Mouse (Mus musculus) liver, embryonic 16.5 days (tissue): ENCODE measurements around the gene Hsf4. TPM values are rescaled to one million over a fixed set of nuclear protein-coding genes. Genes with fewer than 3 reads are reported as not detected.
A peak's percentile ranks its signal among the peaks of the same experiment; 100 is the strongest.

Experiments
- ATAC-seq: fragments of 200-750 bp; cut with Nextera tagmentation; 2 replicates; pipeline ENCODE4 v1.8.0; 2017; ENCODE audit warnings: low read depth, mild to moderate bottlenecking, moderate number of reproducible peaks, moderate library complexity
- H3K27ac ChIP-seq: fragments of 300-500 bp; sonication (generic); 2 replicates; pipeline ENCODE4 v1.5.1; 2014; ENCODE audit warnings: mild to moderate bottlenecking, low read length
- H3K27me3 ChIP-seq: fragments of 300-500 bp; sonication (generic); 2 replicates; pipeline ENCODE4 v1.6.1; 2014; ENCODE audit warnings: low read depth, low read length, mixed read lengths; ENCODE audit not compliant: control insufficient read depth, insufficient read depth
- H3K36me3 ChIP-seq: fragments of 300-500 bp; sonication (generic); 2 replicates; pipeline ENCODE4 v1.6.1; 2014; ENCODE audit warnings: mild to moderate bottlenecking; ENCODE audit not compliant: control insufficient read depth, insufficient read depth
- H3K4me1 ChIP-seq: fragments of 300-500 bp; sonication (generic); 2 replicates; pipeline ENCODE4 v1.6.1; 2014; ENCODE audit warnings: low read depth, low read length, mixed read lengths; ENCODE audit not compliant: control insufficient read depth
- H3K4me2 ChIP-seq: fragments of 300-500 bp; sonication (generic); 2 replicates; pipeline ENCODE4 v1.6.1; 2014; ENCODE audit warnings: low read depth, low read length, mixed read lengths
- H3K4me3 ChIP-seq: fragments of 300-500 bp; sonication (generic); 2 replicates; pipeline ENCODE4 v1.5.1; 2014; ENCODE audit warnings: low read depth, mild to moderate bottlenecking, low read length
- H3K9ac ChIP-seq: fragments of 300-500 bp; sonication (generic); 2 replicates; pipeline ENCODE4 v1.6.1; 2014; ENCODE audit warnings: low read depth, low read length
- H3K9me3 ChIP-seq: fragments of 300-500 bp; sonication (generic); replicated peaks from 2 replicates; pipeline ENCODE4 v1.6.1; 2016; ENCODE audit warnings: low read length; ENCODE audit not compliant: control insufficient read depth
- WGBS: fragments of 180-500 bp; shearing (Covaris S2); extraction: QIAGEN DNeasy Blood & Tissue Kit; methylation state at CpG from one replicate; pipeline ENCODE4 v1.1.7; 2014; ENCODE audit not compliant: insufficient replicate concordance; 5-methylcytosine and 5-hydroxymethylcytosine counted together
- polyA plus RNA-seq: library from polyadenylated mRNA; unstranded; fragments of >200 nt; fragmentation: Nextera tagmentation; extraction: Ambion mirVana; gene quantifications from 2 replicates; pipeline ENCODE4 v1.2.1, GENCODE M21; 2015

Hsf4 gene
- polyA plus RNA-seq, 1 experiment from 2014 or later: 0.08 TPM

- H3K4me1 ChIP-seq: peaks cover 23% of the 10 kb centered on the region
- H3K36me3 ChIP-seq: peaks cover 6% of the 10 kb centered on the region
- H3K27ac ChIP-seq: no peak overlapping the region
- WGBS: 60% methylated on average over 11 of the region's 11 CpGs
- ATAC-seq: no peak
- no peak overlapping the region for H3K9ac ChIP-seq
- H3K27me3 ChIP-seq: peaks cover 6% of the 10 kb centered on the region
- H3K9me3 ChIP-seq: no peaks in the 10 kb centered on the region
- H3K4me3 ChIP-seq: peak overlapping the region; percentile 0; the same call in 1 of the 2 replicates
- no peak overlapping the region for H3K4me2 ChIP-seq
Measured at GRCm38 (mm10) chr8:105295256-105295655, 25.7 kb downstream of the Hsf4 start.

- Histone ChIP-seq H3K27ac (peak within 1 kb of the TSS; percentile 86), H3K4me1 (peaks cover 19% of the 10 kb centered on the region), H3K27me3 (no peaks in the 10 kb centered on the region), H3K4me2 (peak within 1 kb of the TSS; percentile 80), H3K9me3 (no peaks in the 10 kb centered on the region), H3K9ac (peak within 1 kb of the TSS; percentile 98), H3K36me3 (peaks cover 13% of the 10 kb centered on the region), H3K4me3 (peak within 1 kb of the TSS; percentile 97)
- 23% methylated on average over 11 of the region's 11 CpGs for WGBS
- ATAC-seq: no peak
Measured at GRCm38 (mm10) chr8:105295895-105296573, 26.4 kb downstream of the Hsf4 start, which contains the start of gene Exoc3l. Exoc3l (minus strand) TSS chr8:105296101.

DNA sequence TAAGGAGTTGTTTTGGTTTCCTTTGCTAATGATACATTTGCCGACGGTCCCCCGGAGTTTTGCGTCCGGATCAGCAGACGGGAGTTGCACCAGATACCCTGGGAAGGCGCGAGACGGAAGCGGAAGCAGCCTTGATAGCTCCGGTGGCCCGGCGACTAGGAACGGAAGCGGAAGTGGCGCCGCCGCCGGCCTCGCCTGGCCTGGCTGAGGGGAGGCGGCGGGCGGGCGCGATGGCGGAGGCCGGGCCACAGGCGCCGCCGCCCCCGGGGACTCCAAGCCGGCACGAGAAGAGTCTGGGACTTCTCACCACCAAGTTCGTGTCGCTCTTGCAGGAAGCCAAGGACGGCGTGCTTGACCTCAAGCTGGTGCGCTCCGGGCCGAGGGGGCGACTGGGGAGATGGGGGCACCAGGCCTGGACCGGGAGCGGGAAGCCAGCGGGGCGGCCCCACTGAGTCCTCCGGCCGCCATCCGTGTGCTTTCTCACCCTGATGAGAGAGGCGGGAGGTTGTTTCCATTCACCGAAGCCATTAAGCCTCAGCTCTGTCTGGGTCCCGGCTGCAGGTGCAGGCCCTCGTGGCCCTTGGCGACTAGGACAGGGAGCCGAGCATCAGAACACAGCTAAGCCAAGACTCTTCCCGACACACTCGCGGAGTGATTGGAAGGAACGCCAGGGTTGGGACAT lies 28.1 kb downstream of the Hsf4 start, which contains the start of gene E2f4:
E2f4 (plus strand) TSS at position 153 of the 682 bp plus-strand sequence.
- Histone ChIP-seq H3K4me3 (peak within 1 kb of the TSS; percentile 97), H3K4me1 (peaks cover 28% of the 10 kb centered on the region), H3K9me3 (no peaks in the 10 kb centered on the region), H3K27me3 (no peaks in the 10 kb centered on the region), H3K4me2 (peak within 1 kb of the TSS; percentile 80), H3K27ac (peak within 1 kb of the TSS; percentile 86), H3K36me3 (peaks cover 29% of the 10 kb centered on the region), H3K9ac (peak within 1 kb of the TSS; percentile 98)
- peak; percentile 66 for ATAC-seq
- under 1% methylated on average over 52 of the region's 58 CpGs for WGBS

- H3K27ac ChIP-seq: peak overlapping the region; percentile 86
- peaks cover 38% of the 10 kb centered on the region for H3K4me1 ChIP-seq
- H3K4me2 ChIP-seq: peak overlapping the region; percentile 80
- peak overlapping the region; percentile 97 for H3K4me3 ChIP-seq
- peaks cover 37% of the 10 kb centered on the region for H3K36me3 ChIP-seq
- H3K9ac ChIP-seq: peak overlapping the region; percentile 98
- ATAC-seq: 0 out of 2 replicates have a peak, but pooled peaks have one; percentile 4
- no peaks in the 10 kb centered on the region for H3K27me3 ChIP-seq
- H3K9me3 ChIP-seq: no peaks in the 10 kb centered on the region
- WGBS: 18% methylated on average over 18 of the region's 18 CpGs
Measured at GRCm38 (mm10) chr8:105298351-105299252, 29.0 kb downstream of the Hsf4 start.

DNA sequence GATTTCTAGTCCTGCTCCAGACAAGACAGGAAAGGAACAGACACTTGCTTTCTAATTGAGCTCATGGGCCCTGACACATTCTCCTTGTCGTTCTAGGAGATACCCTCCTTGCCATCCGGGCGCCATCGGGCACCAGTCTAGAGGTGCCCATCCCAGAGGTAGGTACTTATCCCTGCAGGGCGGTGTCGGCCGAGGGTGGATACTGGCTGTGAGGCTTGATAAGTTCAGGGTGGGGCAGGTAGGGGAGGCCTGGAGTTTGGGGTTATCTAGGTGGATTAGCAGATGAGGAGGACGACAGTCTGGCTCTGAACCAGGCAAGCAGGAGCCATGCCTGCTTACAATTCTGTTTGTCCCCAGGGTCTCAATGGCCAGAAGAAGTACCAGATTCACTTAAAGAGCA lies 30.4 kb downstream of the Hsf4 start:
- ATAC-seq: peak; percentile 94
- Histone ChIP-seq H3K4me1 (peaks cover 51% of the 10 kb centered on the region), H3K9me3 (no peaks in the 10 kb centered on the region), H3K4me2 (peak overlapping the region; percentile 83), H3K36me3 (peaks cover 50% of the 10 kb centered on the region), H3K9ac (peak overlapping the region; percentile 98), H3K27ac (peak overlapping the region; percentile 86), H3K4me3 (peak overlapping the region; percentile 97), H3K27me3 (no peaks in the 10 kb centered on the region)
- WGBS: 30% methylated on average over 8 of the region's 8 CpGs

- WGBS: 56% methylated on average over 8 of the region's 8 CpGs
- H3K4me1 ChIP-seq: peaks cover 61% of the 10 kb centered on the region
- H3K9me3 ChIP-seq: no peaks in the 10 kb centered on the region
Measured at GRCm38 (mm10) chr8:105303396-105303795, 33.8 kb downstream of the Hsf4 start.

DNA sequence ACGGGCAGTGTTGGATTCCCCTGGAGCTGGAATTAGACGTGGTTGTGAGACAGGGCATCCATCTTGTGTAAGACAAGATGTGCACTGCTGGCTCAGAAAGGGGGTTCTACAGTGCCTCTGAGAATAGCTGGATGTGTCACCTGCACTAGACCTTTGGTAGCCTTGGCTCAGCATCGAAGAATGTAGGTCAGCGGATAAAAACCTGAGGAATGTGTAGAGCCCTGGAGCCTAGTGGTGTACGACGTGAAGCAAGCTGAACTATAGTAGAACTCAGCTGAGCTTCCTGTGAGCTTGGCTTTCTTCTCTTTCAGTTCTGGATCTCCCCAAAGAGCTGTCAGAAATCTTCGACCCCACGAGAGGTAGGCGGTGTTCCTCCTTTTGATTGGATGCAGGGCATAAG lies 34.3 kb downstream of the Hsf4 start:
- ATAC-seq: no peak
- Histone ChIP-seq H3K4me3 (no peak overlapping the region), H3K4me1 (peaks cover 56% of the 10 kb centered on the region), H3K27ac (peak overlapping the region; percentile 60), H3K36me3 (peaks cover 69% of the 10 kb centered on the region), H3K9me3 (no peaks in the 10 kb centered on the region), H3K27me3 (no peaks in the 10 kb centered on the region), H3K4me2 (0 out of 2 replicates have a peak overlapping the region, but pooled peaks have one; percentile 8), H3K9ac (no peak overlapping the region)
- WGBS: 86% methylated on average over 9 of the region's 9 CpGs

More at GRCm38 (mm10) chr8:105303396-105303795, 33.8 kb downstream of the Hsf4 start:
- Histone ChIP-seq H3K4me2 (peak overlapping the region; percentile 83; the same call in 1 of the 2 replicates), H3K4me3 (no peak overlapping the region), H3K9ac (no peak overlapping the region), H3K27ac (peak overlapping the region; percentile 60), H3K27me3 (no peaks in the 10 kb centered on the region), H3K36me3 (peaks cover 69% of the 10 kb centered on the region)
- ATAC-seq: no peak

DNA sequence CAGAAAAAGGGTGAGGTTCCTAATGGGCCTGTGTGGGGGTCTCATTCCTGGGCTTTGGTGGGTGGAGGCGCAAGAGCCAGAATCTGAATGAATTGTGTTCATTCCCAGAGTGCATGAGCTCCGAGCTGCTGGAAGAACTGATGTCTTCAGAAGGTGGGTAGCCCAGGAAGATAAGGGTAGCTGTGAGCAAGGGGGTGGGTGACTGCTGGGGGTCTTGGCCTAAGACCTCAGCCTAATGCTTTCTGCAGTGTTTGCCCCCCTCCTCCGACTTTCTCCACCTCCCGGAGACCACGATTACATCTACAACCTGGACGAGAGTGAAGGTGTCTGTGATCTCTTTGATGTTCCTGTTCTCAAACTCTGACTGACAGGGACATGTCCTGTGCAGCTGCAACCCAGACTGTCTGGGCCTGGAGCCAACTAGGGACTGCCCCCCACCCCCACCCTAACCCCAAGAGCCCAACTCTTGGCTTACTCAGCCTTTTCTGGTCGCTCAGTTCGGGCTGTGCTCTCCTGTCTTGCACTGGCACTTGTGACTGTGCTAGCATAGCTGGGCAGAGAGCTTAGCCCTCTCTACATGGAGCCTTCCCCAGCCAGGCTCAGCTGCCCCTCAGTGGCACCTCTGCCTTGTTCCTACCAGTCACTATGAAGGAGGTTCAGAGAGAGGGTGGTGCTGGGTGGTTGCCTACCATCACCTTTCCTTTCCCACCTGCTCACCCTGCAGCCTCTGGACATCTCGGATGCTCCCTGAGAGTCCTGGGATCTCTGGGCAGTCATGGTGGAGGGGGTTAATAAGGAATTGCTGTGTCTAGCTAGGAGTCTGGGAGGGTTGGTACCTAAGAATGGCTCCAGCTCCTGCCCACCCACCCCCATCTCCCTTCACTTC lies 35.0 kb downstream of the Hsf4 start:
- no peaks in the 10 kb centered on the region for H3K9me3 ChIP-seq
- H3K9ac ChIP-seq: no peak overlapping the region
- H3K27me3 ChIP-seq: no peaks in the 10 kb centered on the region
- no peak overlapping the region for H3K4me3 ChIP-seq
- no peak for ATAC-seq
- H3K36me3 ChIP-seq: peaks cover 74% of the 10 kb centered on the region
- H3K4me2 ChIP-seq: peak overlapping the region; percentile 59; the same call in 1 of the 2 replicates
- H3K4me1 ChIP-seq: peaks cover 53% of the 10 kb centered on the region
- WGBS: 62% methylated on average over 9 of the region's 9 CpGs
- peak overlapping the region; percentile 60 for H3K27ac ChIP-seq
